Mouse (Mus musculus) heart, postnatal 0 days (tissue): ENCODE measurements around the gene Atg101.

Source experiments
- CTCF ChIP-seq: IDR thresholded peaks from 2 replicates; pipeline ENCODE4 v1.5.1; 2016; ENCODE audit warnings: antibody characterized with exemption, control low read depth, low read depth
- EP300 ChIP-seq: IDR thresholded peaks from 2 replicates; pipeline ENCODE4 v1.6.1; 2016; ENCODE audit warnings: antibody characterized with exemption, low read depth

DNA sequence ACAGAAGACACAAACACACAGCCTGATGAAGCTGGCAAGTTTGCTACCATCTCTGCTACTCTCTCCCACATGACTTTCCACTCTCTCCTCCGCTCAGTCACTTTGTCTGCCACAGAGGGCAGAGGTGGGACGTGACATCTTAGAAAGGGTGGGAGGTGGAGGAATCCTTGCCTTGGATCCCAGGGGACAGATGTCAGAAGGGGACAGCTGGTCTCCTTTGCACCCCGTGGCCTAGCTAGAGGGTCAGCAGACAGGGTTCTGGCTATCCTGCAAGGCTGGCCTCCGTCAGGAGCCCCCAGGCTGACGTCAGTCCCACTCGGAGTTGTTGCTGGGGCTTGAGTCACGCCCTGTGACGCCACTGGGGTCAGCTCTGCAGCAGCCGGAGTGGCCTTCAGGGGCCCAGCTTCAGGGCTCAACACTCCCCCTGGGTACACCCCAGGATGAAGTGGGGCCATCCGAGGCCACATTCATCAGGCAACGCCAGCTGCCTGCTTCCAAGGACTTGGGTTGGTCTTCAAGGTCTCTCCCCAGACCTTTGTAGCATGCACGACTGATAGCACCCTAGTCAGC is 4.6 kb upstream of the Atg101 start:
- TF ChIP-seq CTCF (no peak), EP300 (no peak)
